Mouse (Mus musculus) testis, postnatal 10 days (tissue): ENCODE data around the gene Elmod1.
"Not testable (repeated sequence)": the region's sequence is repeated elsewhere in the genome, so short reads cannot be mapped to it uniquely, and the experiment has no call there.

Experiments
- DNase-seq: peaks from one replicate; pipeline ENCODE4 v3.0.0; 2021; ENCODE audit warnings: low spot score

Elmod1 gene

DNA sequence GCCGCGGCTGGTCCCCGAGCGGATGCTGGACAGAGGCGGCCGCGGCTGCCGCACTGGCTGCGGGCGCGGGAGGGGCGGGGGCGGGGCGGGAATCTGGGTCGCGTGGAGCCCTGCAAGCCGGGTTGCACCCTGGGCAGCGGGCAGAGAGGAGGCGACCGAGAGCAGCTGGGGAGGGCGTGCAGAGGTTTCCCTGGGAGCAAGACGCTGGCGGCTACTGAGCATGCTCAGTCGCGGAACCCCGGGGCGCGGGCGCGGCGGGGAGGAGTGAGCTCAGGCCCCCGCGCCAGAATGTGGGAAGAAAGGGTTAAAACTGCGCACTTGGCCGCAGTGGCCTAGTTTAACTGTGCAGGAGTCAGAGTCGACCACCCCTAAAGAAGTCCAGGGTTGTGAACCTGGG is at the start of gene Elmod1:
Gene Elmod1, minus strand, starts transcription at position 180 of the 397 bp plus-strand sequence.
- peak; percentile 54 for DNase-seq

DNA sequence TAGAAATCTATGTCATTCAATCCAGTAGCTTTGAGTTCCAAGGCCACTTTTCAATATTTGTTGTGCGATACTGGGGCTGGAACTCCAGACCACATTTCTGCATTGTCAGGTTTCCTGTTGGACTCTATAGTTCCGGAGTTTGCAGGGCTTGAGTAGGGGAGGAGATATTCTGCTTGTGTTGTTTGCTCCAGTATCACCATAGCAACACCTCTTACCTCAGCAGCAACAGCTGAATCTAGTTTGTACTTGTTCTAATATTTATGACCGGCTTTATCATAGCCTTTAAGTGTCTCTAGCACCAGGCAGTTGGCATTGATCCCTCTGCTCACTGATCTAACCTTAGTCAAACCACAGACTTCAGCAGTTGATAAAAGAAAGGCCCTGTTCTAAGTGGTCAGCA is 47.7 kb upstream of the Elmod1 start:
- DNase-seq, result no peak

DNA sequence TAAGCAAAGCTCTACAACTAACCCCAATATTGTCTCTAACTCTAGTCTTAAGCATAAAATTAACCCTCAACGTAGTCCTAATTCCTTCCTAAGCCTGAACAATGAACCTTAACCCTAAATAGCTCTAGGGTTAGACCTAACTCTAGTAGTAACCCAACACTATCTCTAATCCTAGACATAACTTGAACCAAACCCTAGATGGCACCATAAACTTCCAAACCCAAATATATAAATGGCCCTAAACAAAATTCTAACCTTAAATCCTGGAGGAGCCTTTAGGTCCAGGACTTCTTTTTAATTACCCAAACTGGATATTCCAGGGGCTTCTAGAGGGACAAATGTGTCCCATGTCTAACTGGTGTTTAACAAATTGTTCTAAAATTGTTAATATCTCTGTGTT is 19.4 kb upstream of the Elmod1 start:
- no peak for DNase-seq

DNA sequence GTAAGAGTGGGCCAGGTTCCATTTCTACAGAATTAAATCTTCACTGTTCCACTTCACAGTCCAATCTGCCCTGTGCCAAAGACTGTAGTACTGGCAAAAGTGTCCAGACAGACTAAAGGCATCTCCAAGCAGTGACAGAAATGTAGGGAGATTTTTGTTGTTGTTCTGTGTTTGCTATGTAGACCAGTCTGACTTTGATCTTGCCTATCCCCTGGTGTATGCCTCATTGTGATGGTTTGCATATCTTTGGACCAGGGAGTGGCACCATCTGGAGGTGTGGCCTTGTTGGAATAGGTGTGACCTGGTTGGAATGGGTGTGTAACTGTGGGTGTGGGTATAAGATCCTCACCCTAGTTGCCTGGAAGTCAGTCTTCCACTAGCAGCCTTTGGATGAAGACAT is 17.5 kb upstream of the Elmod1 start:
- DNase-seq, result not testable (repeated sequence)

DNA sequence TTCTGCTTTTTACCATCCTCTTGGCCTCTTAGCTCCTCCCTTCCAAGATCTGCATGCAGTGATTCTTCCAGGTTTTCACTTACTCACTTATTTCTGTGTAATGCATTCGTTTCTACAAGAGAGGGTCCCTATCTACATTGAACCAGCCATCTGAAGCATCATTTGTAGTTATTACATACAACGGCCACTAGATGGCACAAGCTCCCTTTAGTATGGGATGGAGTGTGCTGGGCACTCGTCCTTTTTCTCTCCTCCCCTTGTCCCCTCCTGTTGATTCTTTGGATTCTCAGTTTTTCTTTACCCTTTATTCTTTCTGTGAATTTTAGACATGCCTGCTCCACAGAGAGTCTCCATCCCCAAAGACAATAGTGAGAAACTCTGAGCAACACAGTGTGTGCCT is 15.8 kb upstream of the Elmod1 start:
- no peak for DNase-seq

DNA sequence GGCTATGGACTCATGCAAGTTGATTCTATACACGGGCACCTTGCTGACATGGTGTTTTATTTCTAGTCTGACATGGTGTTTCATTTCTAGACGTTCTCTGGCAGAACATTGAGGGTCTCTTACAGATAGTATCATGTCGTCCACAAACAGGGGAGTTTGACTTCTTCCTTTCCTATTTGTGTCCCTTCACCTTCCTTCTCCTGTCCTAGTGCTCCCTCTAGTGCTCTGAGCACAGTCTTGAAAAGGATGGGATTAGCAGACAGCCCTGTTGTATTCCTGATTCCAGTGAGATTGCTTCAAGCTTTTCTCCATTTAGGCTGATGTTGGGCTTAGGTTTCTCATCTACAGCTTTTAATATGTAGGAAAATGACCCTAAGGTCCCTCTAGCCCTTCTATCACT is 11.9 kb upstream of the Elmod1 start:
- DNase-seq, result no peak

DNA sequence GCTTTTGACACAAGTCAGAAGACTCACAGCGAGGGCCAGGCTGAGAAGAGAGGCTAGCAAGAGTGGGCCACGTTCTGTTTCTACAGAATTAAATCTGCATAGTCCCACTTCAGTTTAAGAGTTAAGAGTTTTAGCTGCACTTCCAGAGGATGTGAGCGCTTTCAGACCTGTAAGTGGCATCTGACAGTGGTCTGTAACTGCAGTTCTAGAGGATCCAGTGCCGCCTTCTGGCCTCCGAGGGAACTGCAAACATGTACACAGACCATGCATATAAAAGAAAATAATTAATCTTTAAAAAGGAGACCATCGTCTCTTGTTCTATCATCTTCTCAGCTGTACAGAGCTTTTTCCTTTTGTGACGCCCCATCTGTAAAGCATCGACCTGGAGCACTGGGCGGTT is 9.8 kb upstream of the Elmod1 start:
- peak; percentile 69 for DNase-seq

DNA sequence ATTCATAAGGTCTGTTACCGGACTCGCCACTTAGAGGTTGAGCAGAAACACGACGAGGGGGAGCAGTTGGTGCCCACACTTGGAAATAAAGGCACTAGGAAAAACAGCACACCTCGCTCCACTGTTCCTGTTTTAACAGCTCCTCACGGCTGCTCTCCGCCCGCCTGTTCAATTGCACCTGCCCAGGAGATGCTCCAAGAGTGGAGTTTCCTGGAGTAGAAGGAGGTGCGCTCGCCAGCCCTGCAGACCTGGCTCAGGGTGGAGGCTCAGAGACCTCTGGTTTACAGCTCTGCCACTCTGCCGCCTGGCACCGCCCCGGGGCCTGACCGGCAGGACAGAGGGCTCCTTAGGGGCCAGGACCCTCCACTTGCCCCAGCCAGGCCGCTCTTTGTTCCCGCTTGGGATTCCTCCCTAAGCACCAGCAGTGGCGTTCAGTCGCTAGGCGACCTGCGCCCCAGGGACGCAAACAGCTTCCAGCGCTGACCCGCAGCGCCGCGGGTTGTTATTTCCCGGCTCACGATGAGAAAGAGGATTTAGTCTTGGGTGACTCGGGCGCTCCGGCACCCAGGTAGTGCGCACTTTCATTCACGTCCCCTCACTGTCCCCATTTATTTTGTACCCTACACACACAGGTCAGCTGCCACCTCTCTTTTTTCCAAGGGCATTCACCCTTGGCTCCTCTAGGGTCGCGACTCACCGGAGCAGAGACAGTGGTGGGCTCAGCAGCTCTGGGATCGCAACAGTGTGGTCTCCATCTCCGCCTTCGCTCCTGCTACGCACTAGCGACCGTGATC is 576 bp downstream of the Elmod1 start:
- no peak for DNase-seq

DNA sequence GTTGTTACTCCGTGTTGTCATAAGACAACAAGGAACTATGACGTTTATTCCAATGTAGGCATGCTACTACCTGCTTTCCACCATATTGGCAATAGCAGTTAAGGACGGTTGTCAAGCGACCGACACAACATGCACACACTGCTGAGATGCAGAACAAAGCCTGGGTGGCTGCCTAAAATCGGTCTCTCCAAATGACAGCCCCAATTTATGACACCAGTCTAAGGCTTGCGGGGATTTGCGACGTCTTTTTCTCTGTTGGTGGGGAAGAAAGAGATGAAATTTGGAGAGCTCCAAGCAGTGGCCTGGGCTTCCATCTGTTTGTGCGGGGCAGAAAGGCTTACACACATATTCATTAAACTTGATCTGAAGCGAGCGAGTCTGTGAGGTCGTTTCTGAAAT is 1.2 kb downstream of the Elmod1 start:
- DNase-seq, result no peak

DNA sequence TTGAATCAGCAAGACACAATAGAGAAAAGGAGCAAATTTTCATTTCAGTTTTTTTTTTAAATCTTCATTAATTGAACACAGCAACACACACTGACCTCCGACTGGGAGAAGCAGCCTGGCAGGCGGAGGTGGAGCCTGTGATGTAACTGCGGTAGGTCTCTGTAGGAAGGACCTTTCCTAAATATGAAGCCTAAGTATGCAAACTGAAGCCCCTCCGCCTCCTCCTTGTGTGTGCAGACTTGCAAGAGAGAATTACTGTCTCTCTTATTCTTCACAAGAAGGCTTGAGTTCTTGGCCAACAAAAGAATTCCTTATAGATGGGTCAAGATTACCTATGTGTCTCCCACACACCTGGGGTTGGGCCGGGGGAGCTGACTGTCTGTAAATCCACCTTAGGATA is 1.9 kb downstream of the Elmod1 start:
- no peak for DNase-seq

DNA sequence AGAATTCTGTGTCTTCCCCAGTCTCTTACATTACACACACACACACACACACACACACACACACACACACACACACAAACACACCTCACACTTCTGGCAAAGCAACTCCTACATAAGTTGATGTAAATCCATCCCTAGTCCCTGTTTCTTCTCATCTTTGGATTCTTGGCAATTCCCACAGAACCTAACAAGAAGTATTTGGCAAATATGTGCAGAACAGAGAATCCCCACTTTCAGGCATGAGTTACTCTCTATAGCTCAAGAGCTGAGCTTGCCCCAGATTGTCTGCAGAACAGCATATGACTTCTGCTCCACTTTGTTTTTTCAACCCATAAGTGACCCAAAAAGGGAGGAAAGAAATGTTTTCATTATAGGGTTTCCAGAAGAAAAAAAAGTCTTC is 2.7 kb downstream of the Elmod1 start:
- no peak for DNase-seq

DNA sequence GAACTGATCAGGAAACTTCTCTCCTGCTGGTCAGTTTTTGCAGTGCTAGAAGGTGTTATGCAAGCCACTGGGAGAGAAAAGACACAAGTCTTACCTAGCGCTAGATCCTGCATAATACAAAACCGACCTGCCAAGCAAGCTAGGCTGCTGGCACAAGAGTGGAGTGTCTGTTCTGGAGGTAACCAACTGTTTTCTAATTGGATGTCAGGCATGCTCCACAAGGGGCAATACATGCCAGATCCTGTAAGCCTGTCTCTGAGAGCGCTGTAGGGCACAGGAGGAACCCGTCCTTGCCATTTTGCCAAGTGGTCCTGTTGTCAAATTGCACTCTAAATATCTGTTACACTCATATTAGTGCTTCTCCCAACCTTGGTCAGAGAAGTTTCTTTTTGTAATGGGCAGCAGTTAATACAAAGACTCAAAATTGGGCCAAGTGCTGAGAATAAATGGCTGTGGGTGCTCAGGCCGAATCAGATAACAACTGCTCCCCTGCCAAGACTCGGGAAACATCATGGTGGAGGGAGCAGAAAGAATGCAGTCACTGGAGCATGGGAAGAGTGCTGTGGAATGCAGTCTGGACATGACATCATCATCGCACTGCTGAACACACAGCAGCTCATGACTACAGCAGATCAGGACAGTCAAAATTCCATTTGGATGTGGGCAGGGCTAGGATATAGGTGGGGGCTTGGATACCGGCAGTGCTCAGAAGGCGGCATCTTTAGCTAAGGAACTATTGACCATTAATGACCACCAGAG is 7.3 kb downstream of the Elmod1 start:
- no peak for DNase-seq

DNA sequence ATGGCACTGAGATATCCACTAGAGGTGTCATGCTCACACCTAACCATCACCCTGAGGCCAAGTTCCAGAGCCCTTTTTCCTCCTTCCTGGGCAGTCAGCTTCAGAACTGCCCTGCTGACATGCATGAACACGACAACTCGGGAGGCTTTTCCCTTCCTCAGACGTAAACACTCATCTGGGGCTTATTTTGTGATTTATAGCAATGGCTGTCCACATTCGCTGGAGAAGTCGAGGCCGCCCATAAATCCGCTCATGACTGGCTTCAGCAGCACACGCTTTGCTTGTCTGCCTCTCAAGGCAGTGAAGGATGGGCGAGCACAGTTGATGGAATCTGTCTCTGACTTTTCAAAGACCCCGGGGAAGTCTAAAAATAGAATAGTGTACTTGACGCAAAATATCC is 18.1 kb downstream of the Elmod1 start:
- DNase-seq, result no peak

DNA sequence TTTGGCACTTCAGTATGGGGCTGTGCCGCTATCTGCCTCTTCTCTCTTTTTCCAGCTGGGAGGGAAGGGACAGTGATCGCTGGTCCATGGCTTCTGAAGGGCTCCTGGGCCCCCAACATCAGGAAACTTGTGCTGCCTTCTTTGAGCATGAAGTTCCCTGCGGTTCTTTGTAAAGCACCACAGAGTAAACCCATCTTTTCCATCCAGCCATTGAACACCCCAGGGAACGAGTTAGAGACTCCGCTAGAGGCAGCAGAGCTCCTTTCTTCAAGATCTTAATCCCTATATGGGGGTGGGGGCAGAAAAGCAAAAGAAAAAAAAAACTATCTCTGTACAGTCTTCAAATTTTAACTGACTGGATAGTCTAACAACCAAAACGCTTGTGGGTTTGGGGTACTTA is 20.2 kb downstream of the Elmod1 start:
- DNase-seq, result no peak

DNA sequence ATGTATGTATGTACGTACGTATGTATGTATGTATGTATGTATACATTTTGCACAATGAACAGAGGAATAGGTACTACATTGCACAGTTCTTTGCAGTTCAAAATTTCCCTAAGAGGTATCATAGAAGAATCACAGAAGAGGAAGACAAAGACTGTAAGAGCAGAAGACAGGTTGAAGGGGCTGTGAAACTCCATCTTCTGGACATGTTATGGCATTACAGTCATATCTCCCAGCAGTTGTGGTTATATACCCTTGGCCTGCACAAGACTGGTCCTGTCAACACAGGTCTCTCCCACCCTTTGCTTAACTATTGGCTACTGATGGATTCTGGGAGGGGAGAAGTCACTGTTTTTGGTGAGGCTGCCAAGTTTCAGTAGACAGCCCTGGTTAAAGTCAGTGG is 27.6 kb downstream of the Elmod1 start:
- DNase-seq, result no peak

DNA sequence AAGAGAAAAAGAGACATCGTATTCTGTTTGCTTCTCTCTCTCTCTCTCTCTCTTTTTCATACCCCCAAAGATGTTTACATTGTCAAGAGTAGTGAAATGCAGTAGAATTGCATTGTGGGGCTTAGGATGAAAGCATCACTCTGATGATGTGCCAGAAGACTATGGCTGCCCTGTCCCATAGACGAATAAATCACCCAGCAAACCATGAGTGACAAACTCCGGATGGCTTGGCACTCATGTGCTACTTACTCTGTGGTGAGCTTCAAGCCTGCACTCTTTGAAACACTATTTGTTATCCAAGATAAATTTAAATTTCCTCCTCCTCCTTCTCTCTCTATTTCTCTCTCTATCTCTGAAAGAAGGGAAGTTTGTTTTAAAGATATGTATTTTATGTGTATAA is 36.5 kb downstream of the Elmod1 start:
- DNase-seq, result no peak

DNA sequence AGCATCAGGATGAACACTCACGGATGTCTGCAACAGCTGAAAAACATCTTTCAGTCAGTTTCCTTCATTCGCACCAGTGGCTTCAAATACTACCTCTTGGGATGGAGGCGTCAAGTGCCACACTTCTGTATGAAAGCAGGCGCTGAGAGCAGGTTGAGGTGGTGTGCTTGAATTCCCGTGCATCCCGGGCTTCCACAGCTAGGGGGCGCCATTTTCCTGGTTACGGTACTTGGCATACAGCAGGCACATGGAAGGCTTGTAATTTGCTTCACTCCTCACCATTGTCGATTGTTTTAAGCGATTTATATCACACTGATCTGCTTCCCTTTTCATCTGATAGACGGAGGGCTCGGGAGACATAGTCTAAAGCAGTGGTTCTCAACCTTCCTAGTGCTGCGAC is 40.9 kb downstream of the Elmod1 start:
- peak; percentile 51 for DNase-seq

DNA sequence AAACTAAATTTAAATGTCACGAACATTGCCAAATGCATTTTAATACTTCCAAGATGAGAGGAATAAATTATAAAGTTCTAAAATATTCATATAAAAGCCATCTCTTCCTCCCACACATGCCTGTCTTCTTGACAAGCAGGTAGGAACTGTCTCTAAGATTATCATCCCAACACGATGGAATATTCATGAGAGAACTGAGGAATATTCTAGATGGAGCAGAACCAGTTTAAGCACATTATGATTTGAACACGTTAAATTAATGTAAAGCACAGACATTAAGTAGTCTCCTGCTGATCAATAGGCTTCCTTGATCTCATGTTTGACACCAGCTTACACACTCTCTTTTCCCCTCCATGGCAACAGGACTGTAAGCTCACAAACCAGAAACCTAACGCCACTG is 41.7 kb downstream of the Elmod1 start:
- DNase-seq, result no peak

DNA sequence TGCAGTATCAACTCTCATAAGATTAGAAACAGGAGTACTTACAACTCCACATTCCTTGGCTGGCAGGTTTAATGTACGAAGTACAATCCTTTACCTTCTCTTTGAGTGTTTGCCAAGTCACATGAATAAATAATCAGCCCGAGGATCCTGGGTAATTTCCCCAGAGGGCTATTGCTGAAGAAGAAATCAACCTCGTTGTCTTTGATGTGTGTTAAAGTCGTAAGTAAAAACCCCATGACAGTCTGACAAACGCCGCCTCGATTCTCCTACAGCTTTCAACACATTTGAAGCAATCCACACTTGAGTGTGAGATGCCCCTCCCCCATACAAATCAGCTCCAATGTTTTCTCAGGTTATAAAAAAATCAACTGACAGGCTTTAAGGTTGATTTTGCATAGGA is 44.2 kb downstream of the Elmod1 start:
- DNase-seq, result no peak

DNA sequence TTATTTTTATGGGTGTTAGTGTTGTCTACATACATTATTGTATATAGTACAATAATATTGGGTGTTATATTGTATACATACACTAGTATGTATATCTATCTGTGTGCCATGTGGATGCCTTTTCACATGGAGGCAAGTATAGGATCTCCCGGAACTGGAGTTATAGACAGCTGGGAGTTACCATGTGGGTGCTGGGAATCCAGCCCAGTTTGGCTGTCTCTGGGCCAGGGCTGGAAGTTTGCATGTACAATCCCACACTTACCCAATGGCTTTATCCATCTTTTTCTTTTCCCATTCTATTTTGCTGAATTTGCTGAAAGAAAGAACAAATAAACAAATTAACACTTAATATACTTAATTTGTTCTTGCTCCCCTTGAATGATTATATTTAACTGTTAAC is 54.0 kb downstream of the Elmod1 start:
- DNase-seq, result no peak

DNA sequence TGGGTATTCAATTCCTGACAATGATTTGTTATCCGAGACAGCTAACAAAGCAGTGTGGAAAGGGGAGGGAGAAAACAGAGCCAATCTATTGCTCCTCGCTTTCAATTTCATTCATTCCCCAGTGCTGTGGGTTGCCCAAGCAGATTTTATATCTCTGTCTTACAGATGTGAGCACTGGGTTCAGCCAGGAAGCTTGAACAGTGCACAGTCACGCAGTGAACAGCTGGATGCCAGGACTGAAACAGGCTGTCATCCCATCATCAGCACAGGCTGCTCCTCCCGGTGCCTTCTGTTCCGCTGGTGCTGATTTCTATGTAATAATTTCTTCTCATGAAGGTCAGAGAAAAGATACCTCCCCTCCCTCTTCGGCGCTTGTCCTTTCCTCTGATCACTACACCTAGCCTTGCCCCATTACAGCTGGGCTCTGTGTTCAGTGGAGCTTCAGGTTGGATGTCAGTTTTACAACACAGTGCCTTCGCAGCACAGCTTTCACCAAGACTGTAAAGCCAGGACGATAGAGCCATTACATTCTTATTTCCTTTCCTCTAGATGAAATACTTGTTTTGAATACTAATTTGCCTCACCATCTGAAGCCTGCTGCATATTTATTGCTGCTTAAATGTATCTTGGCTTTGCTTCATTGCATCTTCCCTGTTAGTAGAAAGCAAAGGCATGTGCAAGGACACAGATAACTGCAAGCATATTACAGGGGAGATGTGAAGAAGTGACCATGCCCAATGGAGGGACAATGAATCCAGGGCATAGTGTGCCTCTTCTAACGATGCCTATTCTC is 59.0 kb downstream of the Elmod1 start:
- no peak for DNase-seq

DNA sequence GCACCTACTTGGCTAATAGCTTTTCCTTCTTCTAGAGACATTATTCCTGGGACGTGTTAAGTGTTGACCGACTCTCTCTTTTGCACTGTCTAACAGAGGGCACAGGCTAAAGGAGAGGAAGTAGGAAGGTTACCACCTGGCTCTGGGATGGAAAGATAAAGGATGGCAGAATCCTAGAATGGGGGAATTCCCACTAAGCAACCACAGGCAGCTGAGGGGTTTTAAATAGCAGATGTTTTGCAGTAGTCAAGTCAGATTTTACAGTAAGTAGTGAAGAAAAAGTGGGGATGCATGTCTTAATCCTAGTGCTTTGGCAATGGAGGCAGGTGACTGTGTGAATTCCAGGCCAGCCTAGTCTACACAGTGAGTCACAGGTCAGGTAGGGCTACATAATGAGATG is 64.3 kb downstream of the Elmod1 start:
- DNase-seq, result no peak

DNA sequence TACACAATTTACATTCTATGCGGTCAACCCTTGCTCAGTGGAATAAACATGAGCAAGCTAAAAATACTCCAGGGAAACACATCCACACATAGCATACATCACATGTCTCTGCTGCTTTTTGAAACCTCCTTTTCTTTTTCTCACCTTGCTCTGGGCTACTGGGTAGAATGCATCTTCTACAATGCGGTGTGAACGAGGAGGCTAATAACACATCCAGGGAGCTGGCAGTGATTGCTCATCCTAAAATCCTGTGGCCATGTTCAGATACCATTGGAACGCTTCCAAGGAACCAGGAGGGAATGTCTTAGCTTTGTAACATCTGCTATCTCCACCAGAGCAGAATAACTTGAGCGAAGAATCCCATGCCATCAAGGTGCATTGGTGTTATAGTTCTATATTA is 64.8 kb downstream of the Elmod1 start:
- DNase-seq, result no peak
